ENCODE assay signal across 12 mouse cellular contexts in genomic region chr6:77218875-77219274, GRCm38 (mm10). TPM values are rescaled to one million over a fixed set of nuclear protein-coding genes. Genes with fewer than 3 reads are reported as not detected.
DNase-seq lines count a peak whose midpoint lies in the region; ATAC-seq and TF ChIP-seq lines count a peak whose summit lies in the region.
"Had no signal": no experiment of that assay in that cellular context is flagged by ENCODE, and none has a peak within 500 bp of the region (broad histone marks: within the 10 kb centered on the region; RNA-seq: fewer than 3 reads in every experiment).

No protein-coding gene starts in this region.

- no peak overlapping the region for H3K4me3 ChIP-seq in layer of hippocampus, adult 2 months
- no peak overlapping the region for H3K4me3 ChIP-seq in forebrain, embryonic 16.5 days (replicated peaks; ENCODE audit: low read length)
- H3K4me3 ChIP-seq: limb, embryonic 15.5 days; stomach, embryonic 15.5 days had no signal

- no peaks in the 10 kb centered on the region for H3K27me3 ChIP-seq in forebrain, embryonic 16.5 days (replicated peaks; ENCODE audit: control insufficient read depth, insufficient read depth, low read length)
- H3K27me3 ChIP-seq: stomach, embryonic 15.5 days had no signal

- TF ChIP-seq CTCF in layer of hippocampus, adult 2 months (conservative IDR thresholded peaks at IDR 0.05) = peak; percentile 73

- ATAC-seq in forebrain, embryonic 16.5 days = no peak

- DNase-seq in adrenal gland, postnatal 10 days = peak; percentile 10
- no peak for DNase-seq in adrenal gland, postnatal 14 days
- DNase-seq in layer of hippocampus, adult 2 months (ENCODE audit: low spot score in 2 of 2) = peak in 1 of 2 experiments; percentile 35
- DNase-seq in layer of hippocampus, adult 18-20 months (ENCODE audit: low spot score in 2 of 2) = no peak
- DNase-seq in right cerebral cortex, postnatal 14 days = peak; percentile 60
- DNase-seq in right cerebral cortex, postnatal 36 days (ENCODE audit: low spot score in 2 of 2) = no peak
- DNase-seq in gastrocnemius, postnatal 4 days (ENCODE audit: low spot score in 2 of 2) = no peak
- DNase-seq: gastrocnemius, postnatal 36 days had no signal

- peaks cover 22% of the 10 kb centered on the region for H3K4me1 ChIP-seq in forebrain, embryonic 16.5 days (replicated peaks; ENCODE audit: control insufficient read depth, insufficient read depth, low read length)
- H3K4me1 ChIP-seq: limb, embryonic 15.5 days had no signal

- H3K9ac ChIP-seq in forebrain, embryonic 16.5 days (replicated peaks; ENCODE audit: low read depth, low read length) = no peak overlapping the region
- H3K9ac ChIP-seq: limb, embryonic 15.5 days; stomach, embryonic 15.5 days had no signal

- no peak overlapping the region for H3K4me2 ChIP-seq in forebrain, embryonic 16.5 days (ENCODE audit: low read length)
- H3K4me2 ChIP-seq: limb, embryonic 15.5 days; stomach, embryonic 15.5 days had no signal

- no peaks in the 10 kb centered on the region for H3K9me3 ChIP-seq in forebrain, embryonic 16.5 days (ENCODE audit: control insufficient read depth, low read length)
- H3K9me3 ChIP-seq: limb, embryonic 15.5 days; stomach, embryonic 15.5 days had no signal

- no peaks in the 10 kb centered on the region for H3K36me3 ChIP-seq in forebrain, embryonic 16.5 days (ENCODE audit: control insufficient read depth, insufficient read depth)
- H3K36me3 ChIP-seq: limb, embryonic 15.5 days; stomach, embryonic 15.5 days had no signal

- H3K27ac ChIP-seq in layer of hippocampus, adult 2 months = peak overlapping the region; percentile 28
- H3K27ac ChIP-seq in forebrain, embryonic 16.5 days (ENCODE audit: low read length) = no peak overlapping the region
- H3K27ac ChIP-seq: limb, embryonic 15.5 days; stomach, embryonic 15.5 days had no signal

RNA-seq across cellular contexts. Expression of gene Lrrtm1, which starts 23.6 kb away (rescaled TPM):
- 1 to 10 TPM in 1 of 2 experiments, under 1 TPM in 1; 0.84 to 1.2 TPM for total RNA-seq in adrenal gland, postnatal 10 days (2021)
- total RNA-seq in adrenal gland, postnatal 14 days (2021) = 0.67 and 0.90 TPM in 2 replicates
- total RNA-seq in layer of hippocampus, adult 2 months (2021) = 100 to 1,000 TPM; 105 to 117 TPM
- total RNA-seq in layer of hippocampus, adult 18-20 months (2021) = 100 to 1,000 TPM; 114 to 117 TPM
- under 1 TPM; 0.60 to 0.93 TPM for total RNA-seq in gastrocnemius, postnatal 4 days (2021)
- 71.0 and 73.0 TPM in 2 replicates for polyA plus RNA-seq in forebrain, embryonic 16.5 days (2015; fragmentation: Nextera tagmentation; extraction: Ambion mirVana)
- total RNA-seq: gastrocnemius, postnatal 36 days; megakaryocyte, adult 5-6 weeks had no signal

Comparison
In these comparisons a context has a peak if more than half of its experiments do, and no peak if none do; other contexts are left out.
1. DNase-seq: peak in adrenal gland, postnatal 10 days (single experiment) and right cerebral cortex, postnatal 14 days (single experiment); none in adrenal gland, postnatal 14 days (single experiment), layer of hippocampus, adult 18-20 months (0 of 2), right cerebral cortex, postnatal 36 days (0 of 2) and gastrocnemius, postnatal 4 days (0 of 2).
2. RNA of gene Lrrtm1, which starts 23.6 kb away (total RNA-seq): 114 to 117 TPM in layer of hippocampus, adult 18-20 months and 105 to 117 TPM in layer of hippocampus, adult 2 months; 0.84 to 1.2 TPM in adrenal gland, postnatal 10 days, 0.60 to 0.93 TPM in gastrocnemius, postnatal 4 days and 0.67 to 0.90 TPM in adrenal gland, postnatal 14 days; every median in the first group is over 10 times any median in the second.